Mouse (Mus musculus): Measurements from ENCODE around the gene Cct7. TPM values are rescaled to one million over a fixed set of nuclear protein-coding genes. Genes with fewer than 3 reads are reported as not detected.

Cct7 gene
- polyA plus RNA-seq, 1 experiment from 2014 or later, result 433 TPM

DNA sequence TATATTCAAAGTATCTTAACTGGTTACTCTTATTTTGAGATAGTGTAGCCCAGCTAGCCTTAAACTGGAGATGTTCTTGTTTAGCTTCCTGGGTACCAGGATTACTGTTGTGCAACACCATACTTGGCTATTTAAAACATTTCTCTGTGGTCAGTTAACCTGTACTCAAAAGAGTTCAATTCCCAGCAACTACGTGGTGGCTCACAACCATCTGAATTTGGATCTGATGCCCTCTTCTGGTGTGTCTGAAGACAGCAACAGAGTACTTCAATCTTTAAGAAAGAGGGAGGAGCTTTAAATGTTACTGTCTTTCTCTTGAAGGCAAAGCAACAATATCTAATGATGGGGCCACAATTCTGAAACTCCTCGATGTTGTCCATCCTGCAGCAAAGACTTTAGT, 8.3 kb downstream of the Cct7 start:
- H3K9me3 ChIP-seq, result no peaks in the 10 kb centered on the region
- H3K4me3 ChIP-seq (replicated peaks), result no peak overlapping the region
- peaks cover 40% of the 10 kb centered on the region for H3K36me3 ChIP-seq
- no peaks in the 10 kb centered on the region for H3K27me3 ChIP-seq (replicated peaks)
- ATAC-seq (ENCODE audit: insufficient read depth, low FRiP score, low read depth), result no peak
- H3K27ac ChIP-seq, result no peak overlapping the region
- 0 out of 2 replicates have a peak, but pooled peaks cover 8% of the 10 kb centered on the region for H3K4me1 ChIP-seq
- H3K4me2 ChIP-seq, result no peak overlapping the region
- 87% methylated on average over 2 of the region's 2 CpGs for WGBS
- no peak overlapping the region for H3K9ac ChIP-seq

- no peaks in the 10 kb centered on the region for H3K27me3 ChIP-seq (replicated peaks)
- no peak overlapping the region for H3K9ac ChIP-seq
- no peak overlapping the region for H3K4me3 ChIP-seq (replicated peaks)
- H3K36me3 ChIP-seq, result peaks cover 81% of the 10 kb centered on the region
- no peak overlapping the region for H3K27ac ChIP-seq
- no peaks in the 10 kb centered on the region for H3K4me1 ChIP-seq
- H3K4me2 ChIP-seq, result no peak overlapping the region
- no peak for ATAC-seq (ENCODE audit: insufficient read depth, low FRiP score, low read depth)
- no peaks in the 10 kb centered on the region for H3K9me3 ChIP-seq
These were observed 14.1 kb downstream of the Cct7 start for GRCm38 (mm10) chr6:85465381-85465780.

GRCm38 (mm10) chr6:85469660-85470430, 18.5 kb downstream of the Cct7 start:
- H3K27ac ChIP-seq, result no peak overlapping the region
- peaks cover 41% of the 10 kb centered on the region for H3K36me3 ChIP-seq
- H3K4me2 ChIP-seq, result no peak overlapping the region
- H3K9me3 ChIP-seq, result no peaks in the 10 kb centered on the region
- H3K9ac ChIP-seq, result no peak overlapping the region
- 64% methylated on average over 5 of the region's 5 CpGs for WGBS
- no peak for ATAC-seq (ENCODE audit: insufficient read depth, low FRiP score, low read depth)
- no peak overlapping the region for H3K4me3 ChIP-seq (replicated peaks)
- H3K27me3 ChIP-seq (replicated peaks), result no peaks in the 10 kb centered on the region
- no peaks in the 10 kb centered on the region for H3K4me1 ChIP-seq

GRCm38 (mm10) chr6:85471962-85472361, 20.6 kb downstream of the Cct7 start:
- H3K4me3 ChIP-seq (replicated peaks), result no peak overlapping the region
- H3K9ac ChIP-seq, result no peak overlapping the region
- H3K27me3 ChIP-seq (replicated peaks), result no peaks in the 10 kb centered on the region
- no peak overlapping the region for H3K27ac ChIP-seq
- no peak for ATAC-seq (ENCODE audit: insufficient read depth, low FRiP score, low read depth)
- WGBS, result 63% methylated on average over 8 of the region's 8 CpGs
- H3K36me3 ChIP-seq, result peaks cover 22% of the 10 kb centered on the region
- H3K9me3 ChIP-seq, result no peaks in the 10 kb centered on the region
- no peak overlapping the region for H3K4me2 ChIP-seq
- H3K4me1 ChIP-seq, result no peaks in the 10 kb centered on the region

DNA sequence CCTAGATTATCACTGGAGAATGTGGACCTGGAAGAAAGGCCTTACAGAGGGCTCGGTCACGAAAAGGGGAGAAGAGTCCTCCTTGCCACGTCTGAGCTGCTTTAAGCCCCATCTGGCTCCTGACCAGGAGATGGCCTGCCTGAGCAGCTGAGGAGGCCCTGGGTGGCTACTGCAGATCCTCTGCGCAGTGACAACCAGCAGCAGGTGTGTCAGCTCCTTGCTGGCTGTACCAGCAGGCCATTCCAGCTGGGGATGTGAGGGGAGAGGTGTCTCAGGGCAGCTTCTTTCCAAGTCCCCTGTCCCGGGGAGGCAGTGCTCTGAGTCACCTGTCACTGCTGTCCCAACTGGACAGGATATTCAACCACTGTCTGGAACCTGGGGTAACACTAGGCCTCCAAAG, 21.2 kb downstream of the Cct7 start:
- Histone ChIP-seq H3K4me2 (no peak overlapping the region), H3K9me3 (no peaks in the 10 kb centered on the region), H3K27ac (no peak overlapping the region), H3K27me3 (replicated peaks) (no peaks in the 10 kb centered on the region), H3K9ac (no peak overlapping the region), H3K36me3 (peaks cover 17% of the 10 kb centered on the region), H3K4me1 (no peaks in the 10 kb centered on the region), H3K4me3 (replicated peaks) (no peak overlapping the region)
- no peak for ATAC-seq (ENCODE audit: insufficient read depth, low FRiP score, low read depth)
- 45% methylated on average over 5 of the region's 5 CpGs for WGBS

- Histone ChIP-seq H3K4me3 (replicated peaks) (no peak overlapping the region), H3K27me3 (replicated peaks) (0 out of 2 replicates have a peak, but pooled peaks cover 7% of the 10 kb centered on the region), H3K4me1 (no peaks in the 10 kb centered on the region), H3K36me3 (no peaks in the 10 kb centered on the region), H3K9me3 (no peaks in the 10 kb centered on the region), H3K27ac (no peak overlapping the region), H3K4me2 (no peak overlapping the region), H3K9ac (no peak overlapping the region)
- ATAC-seq (ENCODE audit: insufficient read depth, low FRiP score, low read depth), result no peak
- WGBS, result 77% methylated on average over 3 of the region's 3 CpGs
These were observed 24.3 kb downstream of the Cct7 start for GRCm38 (mm10) chr6:85475581-85475980.

GRCm38 (mm10) chr6:85477366-85477917, 26.1 kb downstream of the Cct7 start:
- Histone ChIP-seq H3K4me1 (no peaks in the 10 kb centered on the region), H3K9ac (no peak overlapping the region), H3K9me3 (no peaks in the 10 kb centered on the region), H3K4me2 (no peak overlapping the region), H3K4me3 (replicated peaks) (no peak overlapping the region), H3K27me3 (replicated peaks) (peaks cover 15% of the 10 kb centered on the region; the same call in 1 of the 2 replicates), H3K27ac (no peak overlapping the region), H3K36me3 (no peaks in the 10 kb centered on the region)
- ATAC-seq (ENCODE audit: insufficient read depth, low FRiP score, low read depth), result no peak
- WGBS, result 35% methylated on average over 10 of the region's 10 CpGs

DNA sequence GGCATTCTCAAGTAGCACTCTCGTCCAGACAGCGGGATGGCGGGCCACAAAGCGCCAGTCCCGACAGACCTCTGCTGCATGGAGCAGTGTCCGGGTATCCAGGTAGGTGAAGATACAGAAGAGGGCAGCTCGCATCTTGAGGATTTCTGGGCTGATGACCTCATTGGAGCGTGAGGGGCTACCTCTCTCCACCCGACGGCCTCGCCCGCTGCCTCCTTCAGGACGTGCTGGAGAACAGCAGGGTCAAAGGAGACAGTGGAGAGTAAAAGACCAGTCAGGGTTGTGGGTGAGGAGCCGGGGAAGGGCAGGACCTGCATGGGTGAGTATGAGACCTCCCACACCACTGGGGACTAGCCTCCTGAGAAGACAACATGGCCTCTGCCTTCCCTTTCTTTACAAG, 27.1 kb downstream of the Cct7 start:
- Histone ChIP-seq H3K36me3 (no peaks in the 10 kb centered on the region), H3K9ac (no peak overlapping the region), H3K27me3 (replicated peaks) (peaks cover 22% of the 10 kb centered on the region; the same call in 1 of the 2 replicates), H3K4me2 (no peak overlapping the region), H3K4me3 (replicated peaks) (no peak overlapping the region), H3K27ac (no peak overlapping the region), H3K9me3 (no peaks in the 10 kb centered on the region), H3K4me1 (no peaks in the 10 kb centered on the region)
- no peak for ATAC-seq (ENCODE audit: insufficient read depth, low FRiP score, low read depth)
- 42% methylated on average over 14 of the region's 14 CpGs for WGBS

DNA sequence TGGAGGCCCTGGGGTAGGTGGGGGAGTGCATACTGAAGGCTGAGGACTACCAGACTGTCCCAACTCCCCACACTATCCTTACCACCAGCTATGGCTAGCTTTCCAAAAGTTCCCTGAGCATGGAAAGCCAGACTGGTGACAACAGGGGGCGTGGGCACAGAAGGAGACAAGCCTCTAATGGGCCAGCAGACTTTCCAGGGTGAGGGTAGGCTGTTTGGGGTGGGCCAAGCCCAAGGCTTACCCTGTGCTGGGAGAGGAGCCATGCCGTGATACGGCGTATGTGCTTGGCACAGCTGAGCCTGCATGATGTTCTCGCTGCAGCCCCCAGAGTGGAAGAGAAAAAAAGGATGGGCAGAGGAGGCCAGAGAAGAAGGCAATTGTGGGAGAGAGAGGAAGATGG, 28.7 kb downstream of the Cct7 start:
- H3K9ac ChIP-seq, result no peak overlapping the region
- no peak overlapping the region for H3K4me2 ChIP-seq
- H3K4me3 ChIP-seq (replicated peaks), result no peak overlapping the region
- no peaks in the 10 kb centered on the region for H3K9me3 ChIP-seq
- H3K27ac ChIP-seq, result no peak overlapping the region
- no peak for ATAC-seq (ENCODE audit: insufficient read depth, low FRiP score, low read depth)
- peaks cover 37% of the 10 kb centered on the region for H3K27me3 ChIP-seq (replicated peaks)
- H3K4me1 ChIP-seq, result peaks cover 12% of the 10 kb centered on the region
- no peaks in the 10 kb centered on the region for H3K36me3 ChIP-seq
- WGBS, result 83% methylated on average over 5 of the region's 5 CpGs

DNA sequence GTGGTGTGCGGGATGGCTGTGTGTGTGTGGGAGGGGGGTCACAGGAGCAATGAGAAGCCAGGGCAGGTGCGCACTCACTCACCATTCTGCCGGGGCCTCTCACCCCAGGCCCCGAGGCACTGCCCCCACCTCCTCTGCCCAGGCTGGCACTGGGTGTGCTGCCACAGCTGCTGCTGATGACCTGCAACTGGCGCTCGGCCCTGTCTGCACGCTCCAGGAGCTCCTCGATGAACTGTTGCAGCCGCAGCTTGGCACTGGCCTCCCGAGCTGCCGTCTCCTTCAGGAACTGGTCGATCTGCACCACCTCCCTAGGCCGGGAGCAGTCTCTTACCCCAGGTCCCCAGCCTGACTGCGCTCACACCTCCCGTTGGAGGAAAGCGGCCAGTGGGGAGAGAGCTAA, 29.4 kb downstream of the Cct7 start:
- Histone ChIP-seq H3K9ac (no peak overlapping the region), H3K27ac (no peak overlapping the region), H3K9me3 (no peaks in the 10 kb centered on the region), H3K27me3 (replicated peaks) (peaks cover 44% of the 10 kb centered on the region), H3K36me3 (no peaks in the 10 kb centered on the region), H3K4me3 (replicated peaks) (no peak overlapping the region), H3K4me1 (peaks cover 12% of the 10 kb centered on the region), H3K4me2 (no peak overlapping the region)
- WGBS, result 63% methylated on average over 16 of the region's 16 CpGs
- ATAC-seq (ENCODE audit: insufficient read depth, low FRiP score, low read depth), result no peak

- peak; percentile 67; the same call in 1 of the 2 replicates for ATAC-seq (ENCODE audit: insufficient read depth, low FRiP score, low read depth)
- peak overlapping the region; percentile 36 for H3K4me3 ChIP-seq (replicated peaks)
- peaks cover 12% of the 10 kb centered on the region for H3K4me1 ChIP-seq
- H3K9ac ChIP-seq, result no peak overlapping the region
- H3K9me3 ChIP-seq, result no peaks in the 10 kb centered on the region
- H3K27me3 ChIP-seq (replicated peaks), result peaks cover 42% of the 10 kb centered on the region
- no peak overlapping the region for H3K27ac ChIP-seq
- WGBS, result 4% methylated on average over 88 of the region's 92 CpGs
- peak overlapping the region; percentile 64 for H3K4me2 ChIP-seq
- H3K36me3 ChIP-seq, result no peaks in the 10 kb centered on the region
These were observed 32.8 kb downstream of the Cct7 start for GRCm38 (mm10) chr6:85483843-85484721.

GRCm38 (mm10) chr6:85485738-85486137, 34.4 kb downstream of the Cct7 start:
- no peak overlapping the region for H3K4me3 ChIP-seq (replicated peaks)
- 62% methylated on average over 2 of the region's 2 CpGs for WGBS
- no peaks in the 10 kb centered on the region for H3K36me3 ChIP-seq
- H3K9ac ChIP-seq, result no peak overlapping the region
- H3K9me3 ChIP-seq, result no peaks in the 10 kb centered on the region
- ATAC-seq (ENCODE audit: insufficient read depth, low FRiP score, low read depth), result no peak
- H3K27ac ChIP-seq, result no peak overlapping the region
- H3K4me1 ChIP-seq, result peaks cover 12% of the 10 kb centered on the region
- H3K4me2 ChIP-seq, result no peak overlapping the region
- peaks cover 42% of the 10 kb centered on the region for H3K27me3 ChIP-seq (replicated peaks)
